Mouse (Mus musculus) liver, postnatal 0 days (tissue): Measurements from ENCODE around the gene Pcca. TPM values are rescaled to one million over a fixed set of nuclear protein-coding genes. Genes with fewer than 3 reads are reported as not detected.
"Not testable (repeated sequence)": the region's sequence is repeated elsewhere in the genome, so short reads cannot be mapped to it uniquely, and the experiment has no call there.

Experiments
- ATAC-seq: fragments of 200-750 bp; cut with Nextera tagmentation; 2 replicates; pipeline ENCODE4 v1.8.0; 2017; ENCODE audit warnings: mild to moderate bottlenecking, moderate library complexity
- DNase-seq: peaks from one replicate; pipeline ENCODE4 v3.0.0-alpha.2; 2016
- H3K27ac ChIP-seq: fragments of 300-500 bp; sonication (generic); 2 replicates; pipeline ENCODE4 v1.5.1; 2014; ENCODE audit warnings: antibody characterized with exemption, moderate library complexity, mild to moderate bottlenecking, low read depth
- H3K27me3 ChIP-seq: fragments of 300-500 bp; sonication (generic); 2 replicates; pipeline ENCODE4 v1.6.1; 2014; ENCODE audit warnings: low read length, control low read depth, mixed read lengths; ENCODE audit not compliant: insufficient read depth
- H3K36me3 ChIP-seq: fragments of 300-500 bp; sonication (generic); replicated peaks from 2 replicates; pipeline ENCODE4 v1.6.1; 2014; ENCODE audit warnings: mild to moderate bottlenecking, control low read depth, low read length, moderate library complexity, mixed read lengths; ENCODE audit not compliant: insufficient read depth
- H3K4me1 ChIP-seq: fragments of 300-500 bp; sonication (generic); 2 replicates; pipeline ENCODE4 v1.6.1; 2014; ENCODE audit warnings: antibody characterized with exemption, mild to moderate bottlenecking, control low read depth; ENCODE audit not compliant: insufficient read depth
- H3K4me2 ChIP-seq: fragments of 300-500 bp; sonication (generic); 2 replicates; pipeline ENCODE4 v1.6.1; 2014; ENCODE audit warnings: low read depth, mild to moderate bottlenecking, low read length, moderate library complexity, mixed read lengths
- H3K4me3 ChIP-seq: fragments of 300-500 bp; sonication (generic); 2 replicates; pipeline ENCODE4 v1.5.1; 2014; ENCODE audit warnings: low read depth, low read length
- H3K9ac ChIP-seq: fragments of 300-500 bp; sonication (generic); replicated peaks from 2 replicates; pipeline ENCODE4 v1.6.1; 2014; ENCODE audit warnings: mild to moderate bottlenecking, moderate library complexity
- H3K9me3 ChIP-seq: fragments of 300-500 bp; sonication (generic); 2 replicates; pipeline ENCODE4 v1.6.1; 2016; ENCODE audit warnings: mild to moderate bottlenecking, control low read depth, low read length, mixed read lengths
- CTCF ChIP-seq: sonication (generic); IDR thresholded peaks from 2 replicates; pipeline ENCODE4 v1.5.1; 2016; ENCODE audit warnings: antibody characterized with exemption, low read depth
- EP300 ChIP-seq: IDR thresholded peaks from 2 replicates; pipeline ENCODE4 v1.6.1; 2016; ENCODE audit warnings: antibody characterized with exemption, low read depth, mild to moderate bottlenecking
- WGBS: fragments of 180-500 bp; shearing (Covaris S2); extraction: QIAGEN DNeasy Blood & Tissue Kit; methylation state at CpG from one replicate; pipeline ENCODE4 v1.1.7; 2014; ENCODE audit not compliant: insufficient replicate concordance; 5-methylcytosine and 5-hydroxymethylcytosine counted together
- polyA plus RNA-seq: library from polyadenylated mRNA; unstranded; fragments of >200 nt; fragmentation: Nextera tagmentation; extraction: Ambion mirVana; gene quantifications from 2 replicates; pipeline ENCODE4 v1.2.1, GENCODE M21; 2015

Pcca gene
- polyA plus RNA-seq, 1 experiment from 2014 or later: 31.3 TPM

DNA sequence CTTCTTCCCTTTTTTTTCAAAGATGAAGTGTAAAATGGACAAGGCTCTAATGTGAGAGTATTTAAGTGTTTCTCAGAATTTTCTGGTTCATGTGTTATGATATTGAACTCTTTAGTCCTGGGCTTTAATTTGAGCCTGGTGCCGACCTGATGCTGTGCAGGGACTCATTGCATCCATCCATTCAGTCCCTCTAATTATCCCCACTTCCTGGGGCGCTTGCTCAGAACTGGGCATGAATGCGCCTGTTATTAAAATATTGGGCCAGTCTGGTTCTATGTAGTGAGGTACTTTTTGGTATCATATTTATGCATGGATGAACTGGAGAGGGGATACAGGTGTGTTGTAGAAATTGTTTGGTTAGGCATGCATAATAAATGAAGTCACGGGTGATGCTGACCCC, 47.9 kb downstream of the Pcca start:
- H3K36me3 ChIP-seq: 0 out of 2 replicates have a peak, but pooled peaks cover 2% of the 10 kb centered on the region
- no peak overlapping the region for H3K27ac ChIP-seq
- TF ChIP-seq CTCF (no peak), EP300 (no peak)
- no peaks in the 10 kb centered on the region for H3K9me3 ChIP-seq
- DNase-seq (no peak), ATAC-seq (no peak)
- no peak overlapping the region for H3K9ac ChIP-seq
- no peaks in the 10 kb centered on the region for H3K4me1 ChIP-seq
- no peaks in the 10 kb centered on the region for H3K27me3 ChIP-seq
- H3K4me2 ChIP-seq: no peak overlapping the region
- no peak overlapping the region for H3K4me3 ChIP-seq
- 81% methylated on average over 4 of the region's 4 CpGs for WGBS

DNA sequence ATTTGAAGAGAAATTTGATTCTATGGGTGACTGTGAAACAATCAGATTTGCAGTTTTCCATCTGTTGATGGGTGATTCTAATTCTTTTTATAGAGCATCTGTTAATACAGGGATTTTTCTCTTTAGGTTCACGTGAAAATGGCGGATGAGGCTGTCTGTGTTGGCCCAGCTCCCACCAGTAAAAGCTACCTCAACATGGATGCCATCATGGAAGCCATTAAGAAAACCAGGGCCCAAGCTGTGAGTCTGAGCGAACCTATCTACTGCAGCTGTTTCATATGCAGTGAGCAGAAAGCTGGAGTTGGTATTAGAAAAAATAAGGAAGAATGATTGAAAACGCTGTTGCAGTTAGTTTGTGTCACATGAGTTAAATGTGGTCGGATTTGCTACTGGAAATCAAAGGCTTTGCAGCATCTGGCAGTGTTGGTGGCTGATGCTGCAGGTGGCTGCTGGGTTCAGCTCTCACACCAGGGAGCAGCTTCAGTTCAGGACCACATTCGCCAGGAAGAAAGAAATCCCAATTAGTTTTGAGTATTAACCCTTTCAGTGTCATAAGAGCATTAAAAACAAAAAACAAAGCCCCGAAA, 48.5 kb downstream of the Pcca start:
- 78% methylated on average over 7 of the region's 7 CpGs for WGBS
- DNase-seq (no peak), ATAC-seq (no peak)
- no peak overlapping the region for H3K4me2 ChIP-seq
- H3K4me3 ChIP-seq: no peak overlapping the region
- H3K36me3 ChIP-seq: 0 out of 2 replicates have a peak, but pooled peaks cover 2% of the 10 kb centered on the region
- no peak overlapping the region for H3K27ac ChIP-seq
- no peak for TF ChIP-seq EP300
- no peak for TF ChIP-seq CTCF
- H3K9ac ChIP-seq: no peak overlapping the region
- no peaks in the 10 kb centered on the region for H3K9me3 ChIP-seq
- no peaks in the 10 kb centered on the region for H3K27me3 ChIP-seq
- no peaks in the 10 kb centered on the region for H3K4me1 ChIP-seq

DNA sequence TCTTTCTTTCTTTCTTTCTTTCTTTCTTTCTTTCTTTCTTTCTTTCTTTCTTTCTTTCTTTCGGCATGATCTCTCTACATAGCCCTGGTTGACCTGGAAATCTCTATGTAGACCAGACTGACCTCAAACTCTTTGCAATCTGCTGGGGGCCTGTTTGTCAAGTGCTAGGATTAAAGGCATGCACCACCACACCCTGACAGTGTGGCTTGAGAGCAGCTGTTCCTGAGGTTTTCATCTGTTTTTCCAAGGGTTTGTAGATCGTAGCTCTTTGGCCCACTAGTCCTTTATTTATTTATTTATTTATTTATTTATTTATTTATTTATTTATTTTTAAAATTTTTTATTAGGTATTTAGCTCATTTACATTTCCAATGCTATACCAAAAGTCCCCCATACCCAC, 50.0 kb downstream of the Pcca start:
- 79% methylated on average over 2 of the region's 2 CpGs for WGBS
- H3K4me2 ChIP-seq, H3K9me3 ChIP-seq, DNase-seq, H3K4me3 ChIP-seq, H3K9ac ChIP-seq, H3K4me1 ChIP-seq, ATAC-seq, H3K36me3 ChIP-seq, H3K27me3 ChIP-seq, H3K27ac ChIP-seq: not testable (repeated sequence)

DNA sequence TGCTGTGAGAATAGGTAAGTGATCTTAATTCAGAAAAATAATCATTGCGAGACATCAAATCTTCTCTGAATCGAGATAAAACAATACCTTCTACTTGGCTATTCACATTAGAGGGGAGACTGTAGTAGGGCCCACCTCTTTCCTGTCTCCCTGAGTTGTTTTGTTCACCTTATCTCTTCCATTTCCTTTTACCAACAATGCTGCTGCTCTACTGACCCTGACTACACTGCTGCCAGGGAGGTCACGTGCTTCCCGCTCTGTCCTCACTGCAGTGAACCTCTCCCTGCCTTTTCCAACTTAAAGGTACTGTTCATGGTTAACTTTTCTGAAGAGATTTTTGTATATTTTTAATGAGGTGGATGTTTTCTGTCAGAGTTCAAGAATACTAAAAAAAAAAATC, 52.8 kb downstream of the Pcca start:
- 59% methylated on average over 4 of the region's 4 CpGs for WGBS

DNA sequence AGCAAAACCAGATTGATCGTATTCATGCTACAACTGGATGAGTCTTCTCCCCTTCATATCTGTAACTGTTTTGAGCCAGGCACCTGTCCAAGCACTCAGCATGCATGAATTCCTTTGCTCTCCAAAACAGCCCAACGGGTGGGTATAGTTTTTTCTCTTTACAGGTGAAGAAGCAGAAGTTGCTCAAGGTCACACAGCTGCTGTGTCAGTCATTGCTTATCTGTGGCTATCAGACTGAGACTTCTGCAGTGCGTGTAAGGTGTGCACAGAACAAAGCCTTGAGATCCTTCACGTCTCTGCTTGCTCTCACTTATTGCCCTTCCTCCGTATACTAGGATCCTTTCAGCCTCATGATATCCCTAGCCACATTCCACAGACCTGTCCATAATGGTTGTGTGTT, 63.4 kb downstream of the Pcca start:
- no peaks in the 10 kb centered on the region for H3K27me3 ChIP-seq
- ATAC-seq: no peak
- H3K9me3 ChIP-seq: no peaks in the 10 kb centered on the region
- no peaks in the 10 kb centered on the region for H3K36me3 ChIP-seq
- H3K4me1 ChIP-seq: no peaks in the 10 kb centered on the region
- no peak overlapping the region for H3K4me3 ChIP-seq
- H3K9ac ChIP-seq: no peak overlapping the region
- no peak for TF ChIP-seq EP300
- H3K27ac ChIP-seq: no peak overlapping the region
- H3K4me2 ChIP-seq: no peak overlapping the region
- 67% methylated on average over 5 of the region's 5 CpGs for WGBS
- DNase-seq: no peak

More for the DNA sequence above, 52.8 kb downstream of the Pcca start:
- Histone ChIP-seq H3K4me1 (no peaks in the 10 kb centered on the region), H3K27ac (no peak overlapping the region), H3K9ac (no peak overlapping the region), H3K9me3 (no peaks in the 10 kb centered on the region), H3K4me3 (no peak overlapping the region), H3K36me3 (peaks cover 2% of the 10 kb centered on the region; the same call in 1 of the 2 replicates), H3K27me3 (no peaks in the 10 kb centered on the region), H3K4me2 (no peak overlapping the region)
- ATAC-seq (peak; percentile 62), DNase-seq (peak; percentile 27)
- no peak for TF ChIP-seq EP300
- no peak for TF ChIP-seq CTCF

DNA sequence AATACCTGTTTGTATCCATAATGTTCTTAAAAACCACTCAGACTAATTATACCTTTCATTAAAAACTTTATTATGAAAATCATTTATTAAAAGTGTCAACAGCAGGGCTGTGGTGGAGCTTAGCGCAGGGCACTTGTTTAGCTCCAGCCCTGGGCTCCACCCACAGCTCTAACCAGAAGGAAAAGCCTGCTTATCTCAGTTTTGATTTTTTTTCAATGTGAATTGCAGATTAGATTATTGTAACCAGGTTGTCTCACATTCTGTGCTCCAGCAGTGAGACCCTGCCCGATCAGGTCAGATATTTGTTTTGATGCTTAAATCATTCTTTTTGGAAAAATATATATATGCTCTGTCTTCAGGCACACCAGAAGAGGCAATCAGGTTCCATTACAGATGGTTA, 64.7 kb downstream of the Pcca start:
- 66% methylated on average over 2 of the region's 2 CpGs for WGBS
- peaks cover 3% of the 10 kb centered on the region; the same call in 1 of the 2 replicates for H3K4me1 ChIP-seq

DNA sequence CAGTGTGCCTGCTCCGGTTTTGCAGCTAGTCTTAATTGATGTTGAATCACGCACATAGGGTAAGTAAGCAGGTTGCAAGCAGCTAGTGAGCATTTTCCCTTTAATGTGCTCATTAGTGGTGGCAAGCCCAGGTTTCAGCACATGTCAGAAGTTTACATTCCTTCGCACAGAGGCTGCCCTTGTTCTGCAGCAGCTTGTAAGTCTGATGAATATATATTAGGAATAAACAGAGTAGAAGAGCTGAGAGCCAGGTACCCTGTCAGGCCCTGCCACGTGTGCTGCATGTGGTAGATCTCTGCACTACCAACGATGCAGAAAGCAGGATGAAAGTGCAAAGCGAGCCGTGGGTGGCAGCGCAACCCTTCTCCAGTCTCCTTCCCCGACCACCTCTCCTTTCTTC, 65.7 kb downstream of the Pcca start:
- no peak overlapping the region for H3K9ac ChIP-seq
- H3K36me3 ChIP-seq: no peaks in the 10 kb centered on the region
- ATAC-seq: no peak
- WGBS: 74% methylated on average over 9 of the region's 9 CpGs
- H3K27me3 ChIP-seq: no peaks in the 10 kb centered on the region
- peaks cover 3% of the 10 kb centered on the region; the same call in 1 of the 2 replicates for H3K4me1 ChIP-seq
- H3K4me2 ChIP-seq: no peak overlapping the region
- TF ChIP-seq EP300: no peak
- no peak for TF ChIP-seq CTCF
- no peaks in the 10 kb centered on the region for H3K9me3 ChIP-seq
- H3K4me3 ChIP-seq: no peak overlapping the region
- H3K27ac ChIP-seq: no peak overlapping the region
- no peak for DNase-seq

More for the DNA sequence above, 64.7 kb downstream of the Pcca start:
- ATAC-seq (no peak), DNase-seq (no peak)
- no peaks in the 10 kb centered on the region for H3K27me3 ChIP-seq
- no peak overlapping the region for H3K9ac ChIP-seq
- H3K4me3 ChIP-seq: no peak overlapping the region
- no peak overlapping the region for H3K4me2 ChIP-seq
- H3K36me3 ChIP-seq: no peaks in the 10 kb centered on the region
- no peak overlapping the region for H3K27ac ChIP-seq
- no peaks in the 10 kb centered on the region for H3K9me3 ChIP-seq
- no peak for TF ChIP-seq EP300
- TF ChIP-seq CTCF: no peak
